Mouse (Mus musculus) bone marrow macrophage, adult 2 months (primary cell): Measurements from ENCODE around the gene Ubxn4.

Experiments
- CTCF ChIP-seq: IDR thresholded peaks from 2 replicates; pipeline ENCODE4 v1.5.1; 2012; ENCODE audit warnings: low read depth, mild to moderate bottlenecking, low read length, moderate library complexity
- POLR2A ChIP-seq: IDR thresholded peaks from 2 replicates; pipeline ENCODE4 v1.6.1; 2012; ENCODE audit warnings: mild to moderate bottlenecking, low read depth, low read length, borderline replicate concordance

DNA sequence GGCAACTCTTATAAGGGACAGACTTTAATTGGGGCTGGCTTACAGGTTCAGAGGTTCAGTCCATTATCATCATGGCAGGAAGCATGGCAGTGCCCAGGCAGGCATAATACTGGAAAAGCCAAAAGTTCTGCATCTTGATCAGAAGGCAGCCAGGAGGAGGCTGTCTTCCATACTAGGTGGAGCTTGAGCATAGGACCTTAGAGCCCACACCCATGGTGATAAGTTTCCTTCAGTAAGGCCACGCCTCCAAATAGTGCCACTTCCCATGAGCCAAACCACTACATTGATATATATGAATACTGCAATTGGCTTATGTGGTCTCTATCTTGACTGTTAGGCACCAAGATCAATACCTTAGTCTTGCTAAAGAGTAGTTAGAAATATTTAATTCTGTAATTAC is 32.1 kb downstream of the Ubxn4 start:
- TF ChIP-seq CTCF: no peak
- no peak for TF ChIP-seq POLR2A
